Mouse (Mus musculus): ENCODE measurements at regions not wholly inside any gene's neighbourhood (a gene's known extent, or its start where the extent isn't known, plus 50 kb on each side); places are given as distances from the start of the nearest gene placed in this dataset.

GRCm38 (mm10) chr10:125752506-125753218, 213.3 kb upstream of the Lrig3 start:
- no peak overlapping the region for H3K4me2 ChIP-seq (ENCODE audit: low read length)
- H3K36me3 ChIP-seq (ENCODE audit: control insufficient read depth, insufficient read depth, low read length), result no peaks in the 10 kb centered on the region
- H3K4me3 ChIP-seq (ENCODE audit: low read length), result no peak overlapping the region
- no peaks in the 10 kb centered on the region for H3K9me3 ChIP-seq (ENCODE audit: control insufficient read depth, low read length)
- H3K27ac ChIP-seq (ENCODE audit: low read depth, low read length), result no peak overlapping the region
- no peak overlapping the region for H3K9ac ChIP-seq (ENCODE audit: low read depth, low read length)
- ATAC-seq, result no peak
- H3K4me1 ChIP-seq (ENCODE audit: control insufficient read depth, insufficient read depth, low read depth, low read length), result no peaks in the 10 kb centered on the region
- H3K27me3 ChIP-seq (replicated peaks; ENCODE audit: control insufficient read depth, insufficient read depth, low read length), result no peaks in the 10 kb centered on the region
- WGBS, result 59% methylated on average over 10 of the region's 10 CpGs

- Histone ChIP-seq H3K4me3 (ENCODE audit: low read length) (no peak overlapping the region), H3K27me3 (replicated peaks; ENCODE audit: control insufficient read depth, insufficient read depth, low read length) (no peaks in the 10 kb centered on the region), H3K4me2 (ENCODE audit: low read length) (no peak overlapping the region), H3K9ac (ENCODE audit: low read depth, low read length) (no peak overlapping the region), H3K4me1 (ENCODE audit: control insufficient read depth, insufficient read depth, low read depth, low read length) (no peaks in the 10 kb centered on the region), H3K27ac (ENCODE audit: low read depth, low read length) (no peak overlapping the region), H3K36me3 (ENCODE audit: control insufficient read depth, insufficient read depth, low read length) (no peaks in the 10 kb centered on the region), H3K9me3 (ENCODE audit: control insufficient read depth, low read length) (peaks cover 5% of the 10 kb centered on the region)
- no peak for ATAC-seq
- 92% methylated on average over 3 of the region's 3 CpGs for WGBS
These were observed 206.8 kb upstream of the Lrig3 start for GRCm38 (mm10) chr10:125759171-125759570.

GRCm38 (mm10) chr10:125762367-125763068, 203.4 kb upstream of the Lrig3 start:
- Histone ChIP-seq H3K4me1 (ENCODE audit: control insufficient read depth, insufficient read depth, low read depth, low read length) (no peaks in the 10 kb centered on the region), H3K4me2 (ENCODE audit: low read length) (no peak overlapping the region), H3K36me3 (ENCODE audit: control insufficient read depth, insufficient read depth, low read length) (no peaks in the 10 kb centered on the region), H3K27ac (ENCODE audit: low read depth, low read length) (no peak overlapping the region), H3K9ac (ENCODE audit: low read depth, low read length) (no peak overlapping the region), H3K4me3 (ENCODE audit: low read length) (no peak overlapping the region), H3K9me3 (ENCODE audit: control insufficient read depth, low read length) (peaks cover 5% of the 10 kb centered on the region), H3K27me3 (replicated peaks; ENCODE audit: control insufficient read depth, insufficient read depth, low read length) (no peaks in the 10 kb centered on the region)
- no peak for ATAC-seq
- WGBS, result 74% methylated on average over 16 of the region's 16 CpGs

- 62% methylated on average over 10 of the region's 10 CpGs for WGBS
- Histone ChIP-seq H3K27ac (ENCODE audit: low read depth, low read length) (no peak overlapping the region), H3K9me3 (ENCODE audit: control insufficient read depth, low read length) (peaks cover 5% of the 10 kb centered on the region), H3K27me3 (replicated peaks; ENCODE audit: control insufficient read depth, insufficient read depth, low read length) (no peaks in the 10 kb centered on the region), H3K36me3 (ENCODE audit: control insufficient read depth, insufficient read depth, low read length) (no peaks in the 10 kb centered on the region), H3K4me1 (ENCODE audit: control insufficient read depth, insufficient read depth, low read depth, low read length) (no peaks in the 10 kb centered on the region), H3K9ac (ENCODE audit: low read depth, low read length) (no peak overlapping the region), H3K4me3 (ENCODE audit: low read length) (no peak overlapping the region), H3K4me2 (ENCODE audit: low read length) (no peak overlapping the region)
- no peak for ATAC-seq
These were observed 201.4 kb upstream of the Lrig3 start for GRCm38 (mm10) chr10:125764402-125765102.

- no peaks in the 10 kb centered on the region for H3K27me3 ChIP-seq (replicated peaks; ENCODE audit: control insufficient read depth, insufficient read depth, low read length)
- H3K4me2 ChIP-seq (ENCODE audit: low read length), result no peak overlapping the region
- H3K4me3 ChIP-seq (ENCODE audit: low read length), result no peak overlapping the region
- H3K27ac ChIP-seq (ENCODE audit: low read depth, low read length), result no peak overlapping the region
- ATAC-seq, result no peak
- no peak overlapping the region for H3K9ac ChIP-seq (ENCODE audit: low read depth, low read length)
- H3K36me3 ChIP-seq (ENCODE audit: control insufficient read depth, insufficient read depth, low read length), result no peaks in the 10 kb centered on the region
- H3K4me1 ChIP-seq (ENCODE audit: control insufficient read depth, insufficient read depth, low read depth, low read length), result no peaks in the 10 kb centered on the region
- WGBS, result 80% methylated on average over 10 of the region's 10 CpGs
- peaks cover 5% of the 10 kb centered on the region for H3K9me3 ChIP-seq (ENCODE audit: control insufficient read depth, low read length)
These were observed 200.7 kb upstream of the Lrig3 start for GRCm38 (mm10) chr10:125765103-125765820.

- Histone ChIP-seq H3K36me3 (ENCODE audit: control insufficient read depth, insufficient read depth, low read length) (no peaks in the 10 kb centered on the region), H3K9me3 (ENCODE audit: control insufficient read depth, low read length) (no peaks in the 10 kb centered on the region), H3K27me3 (replicated peaks; ENCODE audit: control insufficient read depth, insufficient read depth, low read length) (no peaks in the 10 kb centered on the region), H3K4me1 (ENCODE audit: control insufficient read depth, insufficient read depth, low read depth, low read length) (no peaks in the 10 kb centered on the region), H3K27ac (ENCODE audit: low read depth, low read length) (no peak overlapping the region), H3K4me2 (ENCODE audit: low read length) (no peak overlapping the region), H3K9ac (ENCODE audit: low read depth, low read length) (no peak overlapping the region), H3K4me3 (ENCODE audit: low read length) (no peak overlapping the region)
- 75% methylated on average over 3 of the region's 3 CpGs for WGBS
- ATAC-seq, result no peak
These were observed 197.7 kb upstream of the Lrig3 start for GRCm38 (mm10) chr10:125768281-125768680.

GRCm38 (mm10) chr10:125773541-125773940, 192.4 kb upstream of the Lrig3 start:
- Histone ChIP-seq H3K27me3 (replicated peaks; ENCODE audit: control insufficient read depth, insufficient read depth, low read length) (no peaks in the 10 kb centered on the region), H3K27ac (ENCODE audit: low read depth, low read length) (no peak overlapping the region), H3K9me3 (ENCODE audit: control insufficient read depth, low read length) (no peaks in the 10 kb centered on the region), H3K4me2 (ENCODE audit: low read length) (no peak overlapping the region), H3K4me1 (ENCODE audit: control insufficient read depth, insufficient read depth, low read depth, low read length) (no peaks in the 10 kb centered on the region), H3K9ac (ENCODE audit: low read depth, low read length) (no peak overlapping the region), H3K4me3 (ENCODE audit: low read length) (no peak overlapping the region), H3K36me3 (ENCODE audit: control insufficient read depth, insufficient read depth, low read length) (no peaks in the 10 kb centered on the region)
- 83% methylated on average over 7 of the region's 7 CpGs for WGBS
- no peak for ATAC-seq

- Histone ChIP-seq H3K36me3 (ENCODE audit: control insufficient read depth, insufficient read depth, low read length) (no peaks in the 10 kb centered on the region), H3K27me3 (replicated peaks; ENCODE audit: control insufficient read depth, insufficient read depth, low read length) (no peaks in the 10 kb centered on the region), H3K27ac (ENCODE audit: low read depth, low read length) (no peak overlapping the region), H3K4me3 (ENCODE audit: low read length) (no peak overlapping the region), H3K9me3 (ENCODE audit: control insufficient read depth, low read length) (no peaks in the 10 kb centered on the region), H3K4me2 (ENCODE audit: low read length) (no peak overlapping the region), H3K4me1 (ENCODE audit: control insufficient read depth, insufficient read depth, low read depth, low read length) (peaks cover 17% of the 10 kb centered on the region), H3K9ac (ENCODE audit: low read depth, low read length) (no peak overlapping the region)
- no peak for ATAC-seq
- WGBS, result 68% methylated on average over 6 of the region's 6 CpGs
These were observed 183.5 kb upstream of the Lrig3 start for GRCm38 (mm10) chr10:125782486-125782885.

GRCm38 (mm10) chr10:125784896-125785295, 181.1 kb upstream of the Lrig3 start:
- no peak overlapping the region for H3K4me3 ChIP-seq (ENCODE audit: low read length)
- H3K9ac ChIP-seq (ENCODE audit: low read depth, low read length), result no peak overlapping the region
- H3K9me3 ChIP-seq (ENCODE audit: control insufficient read depth, low read length), result no peaks in the 10 kb centered on the region
- H3K4me2 ChIP-seq (ENCODE audit: low read length), result no peak overlapping the region
- H3K27ac ChIP-seq (ENCODE audit: low read depth, low read length), result no peak overlapping the region
- H3K4me1 ChIP-seq (ENCODE audit: control insufficient read depth, insufficient read depth, low read depth, low read length), result peaks cover 21% of the 10 kb centered on the region
- H3K27me3 ChIP-seq (replicated peaks; ENCODE audit: control insufficient read depth, insufficient read depth, low read length), result no peaks in the 10 kb centered on the region
- WGBS, result 18% methylated on average over 2 of the region's 2 CpGs
- no peaks in the 10 kb centered on the region for H3K36me3 ChIP-seq (ENCODE audit: control insufficient read depth, insufficient read depth, low read length)
- peak; percentile 76 for ATAC-seq
